Mouse (Mus musculus) T-helper 17 cell (primary cell): ENCODE data around the gene Sdk1.

Source experiments
- in situ Hi-C, 2 experiments: fragments of 300-600 bp; cut with MboI, MseI; formaldehyde crosslinking; loops; 1 replicate in 1 of 2; 2 replicates in 1 of 2; pipeline ENCODE4 v1.15.1; 2025; ENCODE audit warnings: high pct_unique_total_duplicates in 2 of 2

Gene Sdk1

DNA sequence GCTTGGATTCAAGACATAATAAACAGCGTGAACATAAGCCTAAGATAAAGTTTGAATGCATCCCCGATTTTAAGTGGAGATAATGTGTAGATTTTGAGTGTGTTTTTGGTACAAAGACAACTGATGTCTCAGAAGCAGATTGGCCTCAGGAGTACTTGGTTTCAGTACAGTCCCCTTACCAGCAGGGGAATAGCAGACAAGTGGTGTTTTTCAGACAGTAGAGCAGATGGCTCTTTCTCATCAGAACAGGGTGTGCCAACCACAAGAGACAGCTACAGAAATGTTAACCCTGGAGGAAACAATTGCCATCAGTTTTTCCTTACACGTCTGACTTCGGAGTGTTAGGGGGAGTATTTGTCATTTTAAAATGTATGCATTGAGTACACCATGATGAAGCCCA, 83.6 kb downstream of the Sdk1 start:
- in situ Hi-C loops = no loop called here

DNA sequence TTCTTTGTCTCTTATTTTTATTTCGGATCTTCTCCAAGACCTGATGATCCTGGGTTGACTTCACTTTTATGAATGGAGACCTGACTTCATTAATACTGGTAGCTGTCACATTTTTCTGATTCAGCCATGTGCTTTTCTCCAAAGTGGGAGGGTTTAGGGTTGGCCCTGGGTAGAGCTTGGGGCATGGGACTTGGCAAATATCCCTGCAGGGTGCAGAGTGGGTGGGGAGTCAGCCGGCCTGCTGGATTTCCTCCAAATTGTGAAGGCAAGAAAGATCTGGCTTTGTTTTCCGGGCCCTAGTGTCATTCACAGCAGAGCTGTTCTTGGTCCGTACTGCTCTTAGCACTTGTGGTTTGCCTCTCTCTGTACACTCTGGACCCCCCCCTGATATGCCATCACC, 103.1 kb downstream of the Sdk1 start:
- in situ Hi-C loops = loop anchor here in 1 of 2 experiments (10.0 kb wide), 1 partner anchor 1800 kb away; the partner anchor contains the start of gene Olfr718-ps1

GRCm38 (mm10) chr5:141345476-141345875, 104.2 kb downstream of the Sdk1 start:
- in situ Hi-C loops = loop anchor here in 1 of 2 experiments (5.0 to 10.0 kb wide), 2 partner anchors 902 to 1799 kb away; partner anchors contain the start of gene Olfr718-ps1

DNA sequence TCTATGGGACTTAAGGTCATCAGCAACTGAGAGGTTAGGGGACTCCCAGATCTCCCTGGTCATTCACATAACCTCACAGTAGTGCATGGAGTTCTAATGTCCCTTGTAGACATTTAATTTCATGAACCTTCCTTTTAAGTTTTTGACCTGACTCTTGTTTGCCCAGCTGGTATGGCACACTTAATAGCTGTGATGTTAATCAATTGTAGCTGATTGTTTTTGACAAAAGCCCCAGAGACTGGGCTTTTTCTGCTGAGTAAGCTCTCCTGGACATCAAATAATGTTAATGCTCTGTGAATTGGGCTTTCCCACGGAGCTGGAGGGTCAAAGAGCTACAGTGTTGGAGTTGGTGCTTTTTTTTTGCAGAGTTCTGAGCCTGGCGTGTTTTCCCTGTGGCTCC, 121.4 kb downstream of the Sdk1 start:
- in situ Hi-C loops = no loop called here

- in situ Hi-C loops = no loop called here
Measured at GRCm38 (mm10) chr5:141363956-141364355, 122.7 kb downstream of the Sdk1 start.

DNA sequence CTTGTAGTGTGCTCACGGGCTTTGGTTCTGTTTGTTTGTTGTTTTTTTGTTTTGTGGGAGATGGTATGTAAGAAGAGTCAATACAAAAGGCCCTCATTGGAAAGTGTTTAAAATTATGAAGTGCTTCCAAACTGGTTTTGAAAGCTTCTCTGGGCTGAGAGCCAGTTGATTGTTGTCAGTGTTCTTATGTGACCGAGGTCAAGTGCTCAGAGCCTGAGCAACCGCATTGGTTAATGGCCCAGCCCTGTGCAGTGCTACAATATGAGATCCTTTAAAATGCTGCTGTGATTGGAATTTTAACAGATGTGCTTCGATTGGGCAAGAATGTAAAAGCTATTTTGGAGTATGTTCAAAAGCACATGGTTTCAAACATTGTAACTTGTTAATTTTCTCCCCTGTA, 127.3 kb downstream of the Sdk1 start:
- in situ Hi-C loops = no loop called here

DNA sequence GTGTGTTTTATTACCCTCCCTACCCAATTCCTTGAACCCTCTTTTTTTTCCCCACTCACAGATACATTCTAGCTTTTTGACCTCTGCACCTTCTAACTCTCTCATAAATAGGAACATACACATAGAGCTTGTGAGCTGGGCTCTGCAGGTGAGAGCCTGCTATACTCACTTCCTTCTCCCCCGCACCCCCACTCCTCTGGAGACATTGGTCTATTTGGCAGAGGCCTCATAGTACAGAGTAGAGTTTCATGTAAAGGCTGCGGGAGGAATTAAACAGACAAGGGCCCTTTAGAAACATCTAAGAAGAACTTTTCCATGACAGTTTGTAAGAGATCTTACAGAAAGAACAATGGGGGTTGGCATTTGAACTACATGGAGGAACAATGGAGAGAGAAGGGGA, 133.5 kb downstream of the Sdk1 start:
- in situ Hi-C loops = no loop called here

DNA sequence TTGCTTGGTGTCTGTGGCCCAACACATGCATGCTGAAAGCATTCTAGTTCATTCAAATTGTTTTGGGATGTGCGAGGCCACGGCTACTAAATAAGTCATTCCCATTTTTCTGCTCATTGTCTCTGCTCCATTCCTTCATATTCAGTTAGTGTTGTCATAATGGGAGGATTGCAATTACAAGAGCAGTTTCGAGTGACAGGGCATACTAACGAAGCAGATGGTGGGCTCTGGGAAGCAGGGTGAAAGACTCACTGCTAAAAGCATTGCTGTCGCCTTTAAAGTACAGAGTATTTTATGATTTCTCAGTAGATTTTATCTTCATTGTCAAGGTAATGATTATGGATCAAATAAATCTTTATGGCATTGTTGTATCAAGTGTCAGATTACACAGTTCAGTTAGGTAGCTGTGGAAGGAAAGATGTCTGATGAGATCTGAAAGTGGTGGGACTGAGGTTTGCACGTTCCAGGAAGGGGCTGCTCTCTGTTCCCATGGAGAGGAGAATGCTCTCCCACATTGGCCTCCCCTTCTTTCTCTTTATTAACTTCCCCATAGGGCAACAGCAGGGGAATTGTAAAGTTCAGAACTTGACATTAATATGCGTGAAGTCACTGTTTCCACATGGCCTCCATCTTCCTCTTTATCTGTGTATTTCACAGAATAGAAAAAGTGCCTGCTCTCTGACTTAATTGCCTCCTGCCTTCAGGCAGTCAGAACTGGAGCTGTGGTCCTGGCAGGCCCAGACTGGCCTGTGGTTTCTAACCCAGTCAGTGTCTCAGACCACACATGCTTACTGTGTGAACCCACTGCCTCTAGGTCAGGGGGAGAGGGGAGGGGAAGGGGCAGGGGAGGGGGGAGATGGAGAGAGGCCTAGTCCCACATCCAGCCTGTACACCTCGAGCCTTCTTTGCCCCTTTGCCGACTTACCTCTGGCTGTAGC, 138.8 kb downstream of the Sdk1 start:
- in situ Hi-C loops = no loop called here

- in situ Hi-C loops = no loop called here
Measured at GRCm38 (mm10) chr5:141380774-141381156, 139.5 kb downstream of the Sdk1 start.

DNA sequence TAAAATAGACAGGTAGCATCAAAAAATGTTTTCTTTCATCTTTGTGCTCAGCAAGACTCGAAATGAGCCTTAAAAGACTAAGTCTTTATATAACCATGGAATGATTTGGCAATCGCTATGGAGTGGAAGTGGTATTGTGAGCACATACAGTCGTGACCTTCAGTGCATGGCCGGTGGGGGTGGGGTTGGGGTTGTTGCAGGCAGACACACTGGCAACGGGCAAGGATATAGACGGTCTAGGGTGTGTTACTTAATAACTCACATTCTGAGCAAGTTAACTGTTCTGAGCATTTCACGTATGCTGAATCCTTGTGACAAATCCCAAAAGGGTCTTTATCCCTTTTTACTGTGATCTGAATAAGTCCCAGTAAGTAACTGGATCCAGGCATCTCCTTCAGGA, 140.3 kb downstream of the Sdk1 start:
- in situ Hi-C loops = no loop called here

DNA sequence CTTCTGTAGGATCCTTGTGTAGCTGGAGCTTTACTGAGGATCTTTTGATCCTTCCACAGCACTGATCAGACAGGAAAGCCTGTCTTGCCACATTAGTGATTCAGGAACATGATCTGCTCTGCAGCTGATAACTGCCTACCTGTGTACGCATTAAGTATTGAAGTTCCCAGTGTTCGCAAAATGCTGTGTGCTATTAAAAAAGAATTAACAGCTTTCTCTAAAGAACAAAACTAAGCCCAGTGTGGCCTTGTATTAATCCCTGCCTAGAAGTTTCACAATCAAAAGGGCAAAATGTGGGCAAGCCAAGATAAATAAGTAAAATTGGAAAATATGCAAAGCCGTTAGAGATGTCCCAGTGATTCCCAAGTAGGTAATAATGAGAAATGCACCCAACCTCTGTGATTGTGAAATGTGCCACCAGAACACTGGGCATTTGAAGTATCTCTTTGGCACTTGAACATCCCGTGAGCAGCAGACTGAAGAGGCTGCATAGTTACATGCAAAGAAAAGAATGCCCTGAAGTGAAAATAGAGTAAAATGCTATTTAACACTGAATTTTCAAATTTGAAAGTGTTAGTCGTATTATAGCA, 141.1 kb downstream of the Sdk1 start:
- in situ Hi-C loops = no loop called here

- in situ Hi-C loops = no loop called here
Measured at GRCm38 (mm10) chr5:141388451-141388850, 147.2 kb downstream of the Sdk1 start.

DNA sequence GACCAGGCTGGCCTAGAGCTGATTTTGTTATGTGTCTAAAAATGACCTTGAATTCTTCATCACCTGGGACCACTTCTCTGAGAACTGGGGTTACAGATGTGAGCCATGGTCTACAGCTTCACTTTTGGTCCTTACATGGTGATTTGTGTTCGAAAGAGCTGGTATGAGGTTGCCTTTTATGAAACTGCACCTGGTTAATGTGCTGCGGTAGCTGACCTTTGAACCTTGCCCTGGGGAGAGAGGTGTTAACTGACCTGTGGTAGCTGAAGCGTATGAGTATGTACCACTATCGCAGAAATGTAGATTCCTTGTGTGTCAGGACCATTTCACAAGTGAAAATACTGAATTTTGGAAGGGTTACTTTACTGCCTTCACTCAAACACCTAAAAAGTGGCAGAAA, 149.3 kb downstream of the Sdk1 start:
- in situ Hi-C loops = no loop called here

DNA sequence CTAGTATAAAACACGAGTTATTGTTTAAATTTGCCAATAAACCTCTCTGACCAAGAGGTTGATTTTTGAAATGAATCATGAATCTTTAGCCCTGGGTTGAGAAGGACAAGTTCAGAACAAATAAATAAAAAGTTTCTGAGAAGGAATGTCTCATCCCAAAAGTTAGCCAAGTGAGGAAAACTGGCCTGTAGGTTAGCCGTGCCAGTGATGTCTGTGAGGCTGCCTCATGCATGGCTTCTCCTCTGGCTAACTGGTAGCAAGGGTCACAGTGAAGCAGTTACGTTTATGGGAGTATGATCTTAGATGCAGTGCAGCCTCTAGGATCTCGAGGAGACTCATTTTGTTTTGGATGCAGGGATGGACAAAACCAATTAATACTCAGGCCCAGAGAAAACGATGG, 149.9 kb downstream of the Sdk1 start:
- in situ Hi-C loops = no loop called here

GRCm38 (mm10) chr5:141393846-141394245, 152.6 kb downstream of the Sdk1 start:
- in situ Hi-C loops = no loop called here

GRCm38 (mm10) chr5:141394586-141394985, 153.3 kb downstream of the Sdk1 start:
- in situ Hi-C loops = no loop called here

GRCm38 (mm10) chr5:141403741-141404140, 162.5 kb downstream of the Sdk1 start:
- in situ Hi-C loops = no loop called here

DNA sequence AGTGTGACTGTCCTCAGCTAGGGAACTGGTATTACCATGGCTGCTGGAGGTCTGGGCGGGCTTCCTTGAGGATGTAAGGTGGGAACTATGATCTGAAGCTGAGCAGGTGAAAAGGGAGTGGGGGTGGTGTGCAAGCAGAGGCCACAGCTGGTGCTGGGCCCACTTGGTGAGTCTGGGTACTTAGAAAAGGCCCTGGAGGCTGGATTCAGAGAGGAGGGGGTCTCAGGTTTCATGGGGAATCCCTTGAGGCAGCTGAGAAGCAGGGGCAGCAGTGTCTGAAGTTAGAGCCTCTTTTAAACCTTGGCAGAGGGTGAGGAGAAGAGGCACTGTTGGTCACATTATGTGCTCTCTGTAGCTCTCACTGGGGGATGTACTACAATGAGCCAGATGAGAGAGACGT, 163.4 kb downstream of the Sdk1 start:
- in situ Hi-C loops = no loop called here

DNA sequence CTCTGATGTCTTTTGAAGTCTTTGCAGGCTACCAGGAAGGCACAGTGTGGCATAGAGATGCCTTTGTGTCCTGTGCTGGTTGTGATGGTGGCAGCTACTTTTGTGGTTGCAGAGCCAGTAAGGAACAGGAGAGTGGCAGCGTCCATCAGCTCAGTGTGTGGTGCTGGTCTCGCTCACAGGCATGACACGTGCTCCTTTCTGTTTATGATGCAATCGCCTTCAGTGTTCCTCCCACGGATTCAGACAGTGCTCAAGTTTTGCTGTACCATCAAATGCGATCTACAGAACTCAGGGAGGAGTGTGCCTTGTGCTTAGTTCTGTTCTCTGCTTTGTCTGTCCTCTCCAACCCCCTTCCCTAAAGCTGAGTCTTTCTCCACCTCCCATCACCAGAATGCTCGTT, 165.6 kb downstream of the Sdk1 start:
- in situ Hi-C loops = no loop called here

GRCm38 (mm10) chr5:141413013-141413412, 171.7 kb downstream of the Sdk1 start:
- in situ Hi-C loops = loop anchor here in 1 of 2 experiments (10.0 kb wide), 1 partner anchor 172 kb away; no protein-coding TSS in a partner anchor

DNA sequence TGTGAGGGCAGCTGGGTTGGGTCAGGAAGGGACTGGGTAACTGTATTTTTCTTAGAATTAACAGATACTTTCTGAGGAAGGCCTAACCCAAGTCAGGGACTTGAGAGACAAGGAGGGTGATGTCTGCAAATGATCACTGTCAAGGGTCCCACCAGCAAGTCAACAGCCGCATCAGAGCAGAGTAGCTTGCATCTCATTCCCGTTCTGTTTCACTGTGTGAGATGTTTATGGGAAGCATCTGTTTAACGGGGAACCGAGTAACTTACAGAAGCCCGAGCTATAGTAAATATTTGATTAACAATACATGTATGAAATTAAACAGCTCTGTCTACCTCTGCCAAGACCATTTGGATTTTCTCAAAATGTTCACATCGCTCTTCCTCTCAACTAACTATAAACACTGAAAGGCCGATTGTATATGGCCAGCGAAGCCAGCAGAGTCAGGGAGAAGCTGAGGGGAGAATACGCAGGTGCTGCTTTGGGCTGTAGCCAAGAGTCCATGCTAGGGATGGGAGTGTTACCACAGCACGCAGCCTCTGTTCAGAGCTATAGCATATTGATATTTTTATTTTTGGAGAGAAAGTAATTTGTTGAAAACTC, 174.5 kb downstream of the Sdk1 start:
- in situ Hi-C loops = loop anchor here in 1 of 2 experiments (10.0 kb wide), 1 partner anchor 169 kb away; no protein-coding TSS in a partner anchor

- in situ Hi-C loops = loop anchor here in 1 of 2 experiments (10.0 kb wide), 1 partner anchor 463 kb away; no protein-coding TSS in a partner anchor
Measured at GRCm38 (mm10) chr5:141428132-141428531, 186.8 kb downstream of the Sdk1 start.
